11 mouse cellular contexts compared by ENCODE assay signal in genomic region chr13:48316747-48317146, GRCm38 (mm10). TPM values are rescaled to one million over a fixed set of nuclear protein-coding genes. Genes with fewer than 3 reads are reported as not detected.
A peak's percentile ranks its signal among the peaks of the same experiment; 100 is the strongest.
DNase-seq lines count a peak whose midpoint lies in the region; ATAC-seq and TF ChIP-seq lines count a peak whose summit lies in the region.
"Had no signal": no experiment of that assay in that cellular context is flagged by ENCODE, and none has a peak within 500 bp of the region (broad histone marks: within the 10 kb centered on the region; RNA-seq: fewer than 3 reads in every experiment).

No protein-coding gene starts in this region.

- H3K27ac ChIP-seq in forebrain, embryonic 12.5 days: no peak overlapping the region
- H3K27ac ChIP-seq in hindbrain, embryonic 14.5 days: peak overlapping the region; percentile 4; the same call in 1 of the 2 replicates
- no peak overlapping the region for H3K27ac ChIP-seq in lung, postnatal 0 days (ENCODE audit: low read length)
- H3K27ac ChIP-seq: limb, embryonic 15.5 days had no signal

- no peaks in the 10 kb centered on the region for H3K9me3 ChIP-seq in forebrain, embryonic 12.5 days
- no peaks in the 10 kb centered on the region for H3K9me3 ChIP-seq in hindbrain, embryonic 14.5 days (ENCODE audit: control insufficient read depth, low read length)
- no peaks in the 10 kb centered on the region for H3K9me3 ChIP-seq in lung, postnatal 0 days (ENCODE audit: low read length)
- H3K9me3 ChIP-seq: limb, embryonic 15.5 days had no signal

- no peaks in the 10 kb centered on the region for H3K36me3 ChIP-seq in forebrain, embryonic 12.5 days (replicated peaks)
- no peaks in the 10 kb centered on the region for H3K36me3 ChIP-seq in hindbrain, embryonic 14.5 days (replicated peaks; ENCODE audit: control insufficient read depth, insufficient read depth)
- no peaks in the 10 kb centered on the region for H3K36me3 ChIP-seq in lung, postnatal 0 days (ENCODE audit: insufficient read depth, low read length)
- H3K36me3 ChIP-seq: G1E; limb, embryonic 15.5 days had no signal

- DNase-seq in layer of hippocampus, adult 9-11 months: peak; percentile 18
- no peak for DNase-seq in layer of hippocampus, adult 9-10 months (ENCODE audit: low spot score)
- DNase-seq in hindbrain, embryonic 14.5 days (ENCODE audit: low spot score): peak; percentile 57
- DNase-seq in retina, postnatal 1 day: peak; percentile 71
- DNase-seq in lung, postnatal 0 days (ENCODE audit: low spot score): no peak
- DNase-seq: cerebellum, postnatal 25 days had no signal

- 3% methylated on average over 9 of the region's 9 CpGs for WGBS in forebrain, embryonic 12.5 days
- WGBS in hindbrain, embryonic 14.5 days: 14% methylated on average over 9 of the region's 9 CpGs
- WGBS in lung, postnatal 0 days: 31% methylated on average over 9 of the region's 9 CpGs

- H3K4me3 ChIP-seq in forebrain, embryonic 12.5 days (replicated peaks): no peak overlapping the region
- H3K4me3 ChIP-seq in hindbrain, embryonic 14.5 days (replicated peaks; ENCODE audit: low read length): no peak overlapping the region
- no peak overlapping the region for H3K4me3 ChIP-seq in lung, postnatal 0 days (ENCODE audit: low read depth, low read length)
- H3K4me3 ChIP-seq: limb, embryonic 15.5 days; myocyte had no signal

- TF ChIP-seq CTCF in lung, postnatal 0 days (IDR thresholded peaks at IDR 0.05): no peak

- no peak for TF ChIP-seq EP300 in lung, postnatal 0 days (IDR thresholded peaks at IDR 0.05)

- no peak for ATAC-seq in forebrain, embryonic 12.5 days (ENCODE audit: low FRiP score)
- ATAC-seq in hindbrain, embryonic 14.5 days (ENCODE audit: low FRiP score): no peak
- ATAC-seq in erythroid progenitor cell, adult 5-6 weeks (replicated peaks; ENCODE audit: low FRiP score, poor library complexity, severe bottlenecking): no peak
- no peak for ATAC-seq in lung, postnatal 0 days

- peaks cover 51% of the 10 kb centered on the region for H3K27me3 ChIP-seq in forebrain, embryonic 12.5 days
- H3K27me3 ChIP-seq in hindbrain, embryonic 14.5 days (ENCODE audit: control insufficient read depth, insufficient read depth, low read length): no peaks in the 10 kb centered on the region
- H3K27me3 ChIP-seq in lung, postnatal 0 days (replicated peaks; ENCODE audit: insufficient read depth, low read length): no peaks in the 10 kb centered on the region
- H3K27me3 ChIP-seq: limb, embryonic 15.5 days had no signal

- H3K9ac ChIP-seq in forebrain, embryonic 12.5 days: no peak overlapping the region
- H3K9ac ChIP-seq in hindbrain, embryonic 14.5 days: no peak overlapping the region
- no peak overlapping the region for H3K9ac ChIP-seq in lung, postnatal 0 days (replicated peaks; ENCODE audit: low read depth)
- H3K9ac ChIP-seq: limb, embryonic 15.5 days had no signal

- peak overlapping the region; percentile 17; the same call in 1 of the 2 replicates for H3K4me2 ChIP-seq in forebrain, embryonic 12.5 days
- H3K4me2 ChIP-seq in hindbrain, embryonic 14.5 days (replicated peaks): no peak overlapping the region
- H3K4me2 ChIP-seq in lung, postnatal 0 days (replicated peaks; ENCODE audit: low read depth, low read length): no peak overlapping the region
- H3K4me2 ChIP-seq: limb, embryonic 15.5 days had no signal

- H3K4me1 ChIP-seq in forebrain, embryonic 12.5 days: peaks cover 19% of the 10 kb centered on the region
- H3K4me1 ChIP-seq in hindbrain, embryonic 14.5 days (replicated peaks; ENCODE audit: control insufficient read depth, insufficient read depth, low read length): peaks cover 4% of the 10 kb centered on the region; the same call in 1 of the 2 replicates
- no peaks in the 10 kb centered on the region for H3K4me1 ChIP-seq in lung, postnatal 0 days (ENCODE audit: insufficient read depth, low read depth, low read length)

RNA-seq across cellular contexts. Expression of gene Id4, which starts 55.7 kb away (rescaled TPM):
- 233 and 239 TPM in 2 replicates for polyA plus RNA-seq in forebrain, embryonic 12.5 days (2016; fragmentation: Nextera tagmentation; extraction: Ambion mirVana)
- polyA plus RNA-seq in hindbrain, embryonic 14.5 days (2014; fragmentation: Nextera tagmentation; extraction: Ambion mirVana): 91.5 and 100 TPM in 2 replicates
- total RNA-seq in erythroid progenitor cell, adult 5-6 weeks (2015; ENCODE audit: low replicate concordance): 0.72 and 1.7 TPM in 2 replicates
- total RNA-seq in erythroid progenitor cell, adult 5-6 weeks (2017; ENCODE audit: low replicate concordance): not detected in 2 replicates
- polyA plus RNA-seq in lung, postnatal 0 days (2015; fragmentation: Nextera tagmentation; extraction: Ambion mirVana): 4.1 and 5.8 TPM in 2 replicates
- total RNA-seq: G1E had no signal
- polyA plus RNA-seq: G1E had no signal

Comparison
In these comparisons a context has a peak if more than half of its experiments do, and no peak if none do; other contexts are left out.
1. DNase-seq: peak in layer of hippocampus, adult 9-11 months (single experiment), hindbrain, embryonic 14.5 days (single experiment) and retina, postnatal 1 day (single experiment); none in layer of hippocampus, adult 9-10 months (single experiment) and lung, postnatal 0 days (single experiment).
2. RNA of gene Id4, which starts 55.7 kb away (polyA plus RNA-seq): 233 to 239 TPM in forebrain, embryonic 12.5 days and 91.5 to 100 TPM in hindbrain, embryonic 14.5 days; 4.1 to 5.8 TPM in lung, postnatal 0 days; every median in the first group is over 10 times any median in the second.